ENCODE assay signal across 17 mouse cellular contexts in genomic region chr4:82197611-82198010, GRCm38 (mm10).
DNase-seq lines count a peak whose midpoint lies in the region; ATAC-seq lines count a peak whose summit lies in the region.
"Had no signal": no experiment of that assay in that cellular context is flagged by ENCODE, and none has a peak within 500 bp of the region (broad histone marks: within the 10 kb centered on the region; RNA-seq: fewer than 3 reads in every experiment).

No protein-coding gene starts in this region.

- no peaks in the 10 kb centered on the region for H3K9me3 ChIP-seq in heart, embryonic 14.5 days (ENCODE audit: control insufficient read depth, low read length)
- H3K9me3 ChIP-seq in limb, embryonic 15.5 days: no peaks in the 10 kb centered on the region
- H3K9me3 ChIP-seq: hindbrain, embryonic 15.5 days; liver, embryonic 15.5 days; stomach, embryonic 15.5 days had no signal

- ATAC-seq in heart, embryonic 14.5 days (ENCODE audit: insufficient number of reproducible peaks, insufficient read depth, low FRiP score, low read depth): peak; percentile 61; the same call in 1 of the 2 replicates
- peak; percentile 30; the same call in 1 of the 2 replicates for ATAC-seq in limb, embryonic 15.5 days (ENCODE audit: insufficient number of reproducible peaks, low FRiP score, low TSS enrichment, low read depth)

- H3K9ac ChIP-seq in heart, embryonic 14.5 days (ENCODE audit: low read length): peak overlapping the region; percentile 1; the same call in 1 of the 2 replicates
- H3K9ac ChIP-seq in limb, embryonic 15.5 days: no peak overlapping the region
- H3K9ac ChIP-seq: hindbrain, embryonic 15.5 days; liver, embryonic 15.5 days; stomach, embryonic 15.5 days had no signal

- H3K4me1 ChIP-seq in heart, embryonic 14.5 days (ENCODE audit: control insufficient read depth in 2 of 2, insufficient read depth in 2 of 2, low read length in 2 of 2): peaks cover 8 to 24% of the 10 kb centered on the region in 2 experiments
- H3K4me1 ChIP-seq in limb, embryonic 15.5 days: peaks cover 17% of the 10 kb centered on the region
- H3K4me1 ChIP-seq: hindbrain, embryonic 15.5 days; liver, embryonic 15.5 days had no signal

- no peak overlapping the region for H3K4me3 ChIP-seq in heart, embryonic 14.5 days (ENCODE audit: control insufficient read depth in 1 of 2, insufficient read depth in 1 of 2, low read depth in 1 of 2, low read length in 2 of 2)
- no peak overlapping the region for H3K4me3 ChIP-seq in limb, embryonic 15.5 days
- H3K4me3 ChIP-seq: hindbrain, embryonic 15.5 days; liver, embryonic 15.5 days; stomach, embryonic 15.5 days had no signal

- peak overlapping the region; percentile 85 to 86 for H3K27ac ChIP-seq in heart, embryonic 14.5 days (replicated peaks in 1 of 2; ENCODE audit: control insufficient read depth in 1 of 2, insufficient read depth in 1 of 2, low read depth in 2 of 2, low read length in 2 of 2)
- peak overlapping the region; percentile 51 for H3K27ac ChIP-seq in limb, embryonic 15.5 days
- H3K27ac ChIP-seq: hindbrain, embryonic 15.5 days; liver, embryonic 15.5 days; stomach, embryonic 15.5 days had no signal

- no peaks in the 10 kb centered on the region for H3K36me3 ChIP-seq in heart, embryonic 14.5 days (ENCODE audit: control insufficient read depth, insufficient read depth, low read length)
- H3K36me3 ChIP-seq in limb, embryonic 15.5 days: no peaks in the 10 kb centered on the region
- H3K36me3 ChIP-seq: hindbrain, embryonic 15.5 days; liver, embryonic 15.5 days; stomach, embryonic 15.5 days had no signal

- WGBS in heart, embryonic 14.5 days: 25% methylated on average over 6 of the region's 6 CpGs
- 60% methylated on average over 6 of the region's 6 CpGs for WGBS in limb, embryonic 15.5 days

- peak overlapping the region; percentile 2; the same call in 1 of the 2 replicates for H3K4me2 ChIP-seq in heart, embryonic 14.5 days (ENCODE audit: low read length)
- no peak overlapping the region for H3K4me2 ChIP-seq in limb, embryonic 15.5 days
- H3K4me2 ChIP-seq: hindbrain, embryonic 15.5 days; liver, embryonic 15.5 days; midbrain, embryonic 11.5 days; stomach, embryonic 15.5 days had no signal

- DNase-seq in gastrocnemius, postnatal 25 days: peak; percentile 13
- no peak for DNase-seq in gastrocnemius, adult 18-20 months (ENCODE audit: low spot score)
- peak; percentile 96 for DNase-seq in heart, adult 11 months
- no peak for DNase-seq in embryo, embryonic 10.5 days (ENCODE audit: low spot score)
- no peak for DNase-seq in cerebellum, adult 11-12 months
- DNase-seq: adrenal gland, adult 8-10 months; cerebellum, postnatal 14 days; gastrocnemius, postnatal 10 days; kidney, adult 2 months; kidney, postnatal 36 days; thymus, postnatal 36 days had no signal

- no peaks in the 10 kb centered on the region for H3K27me3 ChIP-seq in heart, embryonic 14.5 days (ENCODE audit: control insufficient read depth, insufficient read depth, low read length)
- H3K27me3 ChIP-seq in limb, embryonic 15.5 days: no peaks in the 10 kb centered on the region
- H3K27me3 ChIP-seq: hindbrain, embryonic 15.5 days; liver, embryonic 15.5 days; stomach, embryonic 15.5 days had no signal

Comparison
In these comparisons a context has a peak if more than half of its experiments do, and no peak if none do; other contexts are left out.
1. DNase-seq: peak in gastrocnemius, postnatal 25 days (single experiment) and heart, adult 11 months (single experiment); none in gastrocnemius, adult 18-20 months (single experiment), embryo, embryonic 10.5 days (single experiment) and cerebellum, adult 11-12 months (single experiment).